Mouse (Mus musculus) neutrophil, adult 5-6 weeks (primary cell): Measurements from ENCODE around the gene Ipcef1. TPM values are rescaled to one million over a fixed set of nuclear protein-coding genes. Genes with fewer than 3 reads are reported as not detected.
"Not testable (repeated sequence)": the region's sequence is repeated elsewhere in the genome, so short reads cannot be mapped to it uniquely, and the experiment has no call there.

Source experiments
- ATAC-seq: fragments of 151-379, 151-347 bp; 2 replicates; pipeline ENCODE4 v1.8.0; 2017; ENCODE audit warnings: mild to moderate bottlenecking, moderate TSS enrichment; ENCODE audit not compliant: insufficient number of reproducible peaks, poor library complexity, low FRiP score, severe bottlenecking; ENCODE audit errors: extremely low read depth
- total RNA-seq: library from RNA; stranded (forward); fragments of 200-1000 nt; gene quantifications from 2 replicates; pipeline ENCODE4 v1.2.3, GENCODE M21; 2017

Gene Ipcef1
- total RNA-seq, 1 experiment from 2014 or later: 119 TPM

DNA sequence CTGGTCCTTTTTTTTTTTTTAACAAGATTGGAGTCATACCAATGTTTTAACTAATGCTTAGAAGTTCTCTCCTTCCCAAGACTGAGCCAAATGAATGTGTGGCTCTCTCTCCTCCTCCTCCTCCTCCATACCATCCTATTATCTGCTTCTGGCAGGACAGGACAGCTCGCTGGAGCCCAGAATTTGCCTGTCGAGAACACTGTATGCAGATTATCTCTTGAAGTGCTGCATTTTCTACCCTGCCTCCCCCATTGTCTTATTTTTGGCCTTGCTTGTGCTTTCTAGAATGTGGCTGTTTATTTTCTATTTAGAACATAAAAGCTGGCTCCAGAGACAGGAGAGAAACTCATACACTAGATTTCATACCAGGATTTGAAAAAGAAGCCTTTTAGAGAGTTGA, 142.5 kb downstream of the Ipcef1 start:
- no peak for ATAC-seq

- ATAC-seq: no peak
Observed at GRCm38 (mm10) chr10:6901819-6902393, 150.4 kb downstream of the Ipcef1 start.

GRCm38 (mm10) chr10:6900126-6900525, 152.2 kb downstream of the Ipcef1 start:
- no peak for ATAC-seq

GRCm38 (mm10) chr10:6896659-6897303, 155.5 kb downstream of the Ipcef1 start:
- no peak for ATAC-seq

GRCm38 (mm10) chr10:6895796-6896195, 156.5 kb downstream of the Ipcef1 start:
- no peak for ATAC-seq

GRCm38 (mm10) chr10:6890348-6891009, 161.8 kb downstream of the Ipcef1 start:
- ATAC-seq: no peak

- ATAC-seq: no peak
Observed at GRCm38 (mm10) chr10:6889640-6890245, 162.5 kb downstream of the Ipcef1 start.

DNA sequence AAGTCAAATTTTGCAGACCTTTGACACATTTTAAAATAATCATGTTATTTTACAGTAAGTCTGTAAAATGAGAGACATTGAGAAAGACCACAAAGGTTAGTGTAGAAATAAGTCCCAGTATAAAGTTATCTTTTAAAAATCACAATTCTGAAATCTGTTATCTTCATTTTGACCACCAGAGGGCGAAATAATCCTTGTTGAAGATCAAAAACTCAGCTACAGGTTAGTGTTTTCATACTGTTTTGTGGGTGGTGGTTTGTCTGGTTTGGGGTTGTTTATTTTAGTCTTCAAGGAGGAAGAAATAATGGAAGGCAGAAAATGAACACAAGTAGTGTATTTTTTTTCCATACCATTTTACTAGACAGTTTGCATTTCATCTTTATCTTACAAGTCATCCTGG, 166.8 kb downstream of the Ipcef1 start:
- ATAC-seq: no peak

DNA sequence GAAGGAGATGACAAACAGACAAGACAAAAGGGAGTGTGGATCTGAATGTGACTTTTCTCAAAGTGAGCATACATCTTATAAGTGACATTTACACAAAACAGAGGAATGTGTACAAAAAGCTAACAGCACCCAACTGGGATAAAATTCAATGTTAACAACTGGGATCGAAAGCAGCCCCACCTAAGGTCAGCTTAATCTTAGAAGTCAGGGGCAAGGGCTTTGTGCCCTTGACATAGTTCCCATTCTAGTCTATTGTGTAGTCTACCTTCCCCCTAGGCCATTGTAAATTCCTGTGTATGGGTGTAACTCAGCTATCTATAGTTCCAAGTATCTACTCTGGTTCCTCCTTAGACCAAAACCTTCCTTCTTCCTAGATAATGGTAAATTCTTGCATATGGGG, 170.2 kb downstream of the Ipcef1 start:
- ATAC-seq: not testable (repeated sequence)

GRCm38 (mm10) chr10:6878276-6878881, 173.9 kb downstream of the Ipcef1 start:
- ATAC-seq: no peak

- ATAC-seq: no peak
Observed at GRCm38 (mm10) chr10:6873917-6874316, 178.4 kb downstream of the Ipcef1 start.

- no peak for ATAC-seq
Observed at GRCm38 (mm10) chr10:6871418-6872072, 180.7 kb downstream of the Ipcef1 start.

DNA sequence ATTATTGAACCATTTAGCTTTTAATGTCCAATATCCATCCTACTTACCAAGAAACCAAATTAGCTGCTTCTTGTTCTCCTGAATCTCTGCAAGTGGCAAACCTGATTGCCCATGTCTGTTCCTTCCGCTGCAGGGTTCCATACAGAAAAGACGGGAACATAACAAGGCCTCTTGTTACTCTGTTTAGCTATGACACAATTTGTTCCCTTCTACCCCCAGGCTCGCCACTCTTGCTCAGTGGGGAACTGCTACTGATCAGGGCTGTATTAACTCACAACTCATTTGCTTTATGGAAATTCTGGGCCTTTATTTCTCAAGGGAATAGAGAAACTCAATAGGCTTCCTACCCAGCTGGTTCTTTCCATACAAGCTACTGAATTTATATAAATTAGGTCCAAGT, 196.5 kb downstream of the Ipcef1 start:
- no peak for ATAC-seq

DNA sequence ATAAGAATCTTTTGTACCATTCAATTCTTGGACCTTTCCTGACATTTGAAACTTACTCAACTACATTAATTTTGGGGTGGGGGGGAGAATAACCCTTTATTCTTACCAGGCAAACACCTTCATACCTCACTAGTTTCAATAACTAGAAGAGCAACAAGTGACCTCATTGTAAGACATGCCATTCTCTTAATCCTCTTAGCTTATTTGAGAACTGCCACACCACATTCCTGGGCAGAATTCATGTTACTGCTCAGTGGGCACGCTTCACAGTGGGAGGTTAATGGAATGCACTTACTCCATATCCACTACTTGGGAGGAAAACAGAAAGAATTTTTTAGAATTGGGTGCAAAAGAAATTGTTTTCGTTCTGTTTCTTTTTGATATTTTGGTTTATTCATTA, 203.4 kb downstream of the Ipcef1 start:
- no peak for ATAC-seq

DNA sequence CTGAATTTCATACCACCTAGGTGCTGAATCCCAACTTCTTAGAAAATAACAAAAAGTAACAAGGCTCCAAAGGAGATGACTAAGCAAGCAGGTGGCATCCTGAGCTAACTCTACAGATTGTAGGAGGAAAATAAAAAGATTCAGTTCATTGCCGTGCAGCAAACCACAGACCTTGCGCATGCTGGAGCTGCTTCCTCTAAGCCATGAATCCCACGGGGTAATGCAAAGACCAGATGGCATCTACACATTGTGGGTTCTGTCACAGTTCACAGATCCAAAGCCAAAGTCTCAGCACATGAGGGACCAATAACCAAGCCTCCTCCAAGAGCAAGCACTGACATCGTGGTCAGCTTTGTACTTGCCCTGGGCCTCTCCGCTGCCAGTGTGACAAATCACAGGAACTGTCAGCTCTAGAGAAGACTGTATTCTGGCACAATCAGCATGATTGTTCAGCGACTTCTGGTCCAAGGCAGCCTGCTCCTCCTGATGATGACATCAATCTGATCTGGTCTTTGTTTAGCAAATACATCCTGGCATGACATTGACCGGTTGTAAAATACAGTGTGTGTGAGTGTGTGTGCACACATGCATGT, 204.0 kb downstream of the Ipcef1 start:
- no peak for ATAC-seq

GRCm38 (mm10) chr10:6846283-6846682, 206.0 kb downstream of the Ipcef1 start:
- no peak for ATAC-seq

DNA sequence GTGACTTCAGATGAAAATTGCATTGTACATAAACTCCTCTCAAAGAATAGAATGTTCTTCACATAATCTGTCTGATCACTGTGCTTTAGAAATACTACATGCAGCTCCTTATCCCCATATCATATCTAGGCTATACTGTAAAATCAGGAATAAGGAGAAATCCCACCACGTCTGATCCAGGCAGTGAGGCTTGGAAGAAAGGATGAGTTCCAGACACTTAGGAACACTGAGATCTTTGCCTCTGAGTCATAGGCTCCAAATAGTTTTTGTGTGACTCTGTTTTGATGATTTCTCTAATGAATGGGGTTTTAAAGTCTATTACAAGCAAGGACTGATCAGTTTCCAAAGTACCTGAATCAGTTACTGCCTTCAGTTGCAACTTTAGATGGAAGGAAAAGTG, 210.1 kb downstream of the Ipcef1 start:
- no peak for ATAC-seq
